Mouse (Mus musculus) liver, postnatal 0 days (tissue): ENCODE data around the gene Stard8. TPM values are rescaled to one million over a fixed set of nuclear protein-coding genes. Genes with fewer than 3 reads are reported as not detected.

Source experiments
- ATAC-seq: fragments of 200-750 bp; cut with Nextera tagmentation; 2 replicates; pipeline ENCODE4 v1.8.0; 2017; ENCODE audit warnings: mild to moderate bottlenecking, moderate library complexity
- DNase-seq: peaks from one replicate; pipeline ENCODE4 v3.0.0-alpha.2; 2016
- H3K27ac ChIP-seq: fragments of 300-500 bp; sonication (generic); 2 replicates; pipeline ENCODE4 v1.5.1; 2014; ENCODE audit warnings: antibody characterized with exemption, moderate library complexity, mild to moderate bottlenecking, low read depth
- H3K27me3 ChIP-seq: fragments of 300-500 bp; sonication (generic); 2 replicates; pipeline ENCODE4 v1.6.1; 2014; ENCODE audit warnings: low read length, control low read depth, mixed read lengths; ENCODE audit not compliant: insufficient read depth
- H3K36me3 ChIP-seq: fragments of 300-500 bp; sonication (generic); replicated peaks from 2 replicates; pipeline ENCODE4 v1.6.1; 2014; ENCODE audit warnings: mild to moderate bottlenecking, control low read depth, low read length, moderate library complexity, mixed read lengths; ENCODE audit not compliant: insufficient read depth
- H3K4me1 ChIP-seq: fragments of 300-500 bp; sonication (generic); 2 replicates; pipeline ENCODE4 v1.6.1; 2014; ENCODE audit warnings: antibody characterized with exemption, mild to moderate bottlenecking, control low read depth; ENCODE audit not compliant: insufficient read depth
- H3K4me2 ChIP-seq: fragments of 300-500 bp; sonication (generic); 2 replicates; pipeline ENCODE4 v1.6.1; 2014; ENCODE audit warnings: low read depth, mild to moderate bottlenecking, low read length, moderate library complexity, mixed read lengths
- H3K4me3 ChIP-seq: fragments of 300-500 bp; sonication (generic); 2 replicates; pipeline ENCODE4 v1.5.1; 2014; ENCODE audit warnings: low read depth, low read length
- H3K9ac ChIP-seq: fragments of 300-500 bp; sonication (generic); replicated peaks from 2 replicates; pipeline ENCODE4 v1.6.1; 2014; ENCODE audit warnings: mild to moderate bottlenecking, moderate library complexity
- H3K9me3 ChIP-seq: fragments of 300-500 bp; sonication (generic); 2 replicates; pipeline ENCODE4 v1.6.1; 2016; ENCODE audit warnings: mild to moderate bottlenecking, control low read depth, low read length, mixed read lengths
- CTCF ChIP-seq: sonication (generic); IDR thresholded peaks from 2 replicates; pipeline ENCODE4 v1.5.1; 2016; ENCODE audit warnings: antibody characterized with exemption, low read depth
- EP300 ChIP-seq: IDR thresholded peaks from 2 replicates; pipeline ENCODE4 v1.6.1; 2016; ENCODE audit warnings: antibody characterized with exemption, low read depth, mild to moderate bottlenecking
- WGBS: fragments of 180-500 bp; shearing (Covaris S2); extraction: QIAGEN DNeasy Blood & Tissue Kit; methylation state at CpG from one replicate; pipeline ENCODE4 v1.1.7; 2014; ENCODE audit not compliant: insufficient replicate concordance; 5-methylcytosine and 5-hydroxymethylcytosine counted together
- polyA plus RNA-seq: library from polyadenylated mRNA; unstranded; fragments of >200 nt; fragmentation: Nextera tagmentation; extraction: Ambion mirVana; gene quantifications from 2 replicates; pipeline ENCODE4 v1.2.1, GENCODE M21; 2015

Gene Stard8
- polyA plus RNA-seq, 1 experiment from 2014 or later: 3.1 TPM

DNA sequence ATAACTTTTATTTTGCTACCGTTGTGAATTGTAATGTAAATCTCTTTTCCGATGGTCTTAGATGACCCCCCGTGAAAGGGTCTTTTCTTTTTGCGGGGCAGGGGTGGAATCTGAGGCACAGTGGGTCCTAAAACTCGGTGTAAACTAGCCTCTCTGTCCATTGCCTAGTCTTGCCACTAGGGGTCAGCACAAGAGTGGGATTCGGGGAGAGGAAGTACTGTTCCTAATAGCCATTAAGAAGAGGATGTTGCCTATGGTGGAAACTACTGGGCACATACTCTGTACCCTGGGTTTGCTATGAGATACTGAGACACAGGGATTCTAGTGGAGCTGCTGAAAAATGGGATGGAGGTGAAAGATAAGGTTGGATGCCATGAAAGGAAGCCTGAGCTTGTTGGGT lies 13.5 kb upstream of the Stard8 start:
- Histone ChIP-seq H3K9me3 (no peaks in the 10 kb centered on the region), H3K36me3 (no peaks in the 10 kb centered on the region), H3K4me2 (no peak overlapping the region), H3K27me3 (no peaks in the 10 kb centered on the region), H3K9ac (no peak overlapping the region), H3K27ac (no peak overlapping the region), H3K4me3 (no peak overlapping the region), H3K4me1 (no peaks in the 10 kb centered on the region)
- DNase-seq (peak; percentile 48), ATAC-seq (no peak)
- 34% methylated on average over 6 of the region's 6 CpGs for whole genome bisulfite sequencing
- peak; percentile 82 for TF ChIP-seq CTCF
- no peak for TF ChIP-seq EP300

DNA sequence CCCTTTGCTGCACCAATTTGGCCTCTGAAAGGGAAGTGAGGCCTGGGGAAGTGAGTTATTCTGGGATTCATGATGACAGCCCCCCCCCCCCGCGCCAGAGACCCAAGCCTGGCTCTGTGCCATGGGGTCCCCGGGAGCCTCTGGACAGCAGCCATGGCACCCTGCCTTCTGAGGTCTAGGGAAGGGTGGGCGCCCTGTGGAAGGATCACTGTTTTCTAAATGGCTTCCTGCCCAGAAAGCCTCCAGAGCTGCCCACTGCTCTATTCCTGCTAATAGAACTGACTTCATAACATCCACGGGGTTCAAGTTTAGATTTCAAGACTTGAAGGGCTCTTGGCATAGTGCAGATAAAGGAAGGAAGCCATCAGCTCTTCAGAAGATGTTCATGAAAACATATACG lies 983 bp upstream of the Stard8 start:
- DNase-seq (no peak), ATAC-seq (no peak)
- Histone ChIP-seq H3K36me3 (no peaks in the 10 kb centered on the region), H3K9ac (no peak overlapping the region), H3K4me1 (no peaks in the 10 kb centered on the region), H3K27ac (no peak overlapping the region), H3K4me3 (no peak overlapping the region), H3K4me2 (no peak overlapping the region), H3K9me3 (no peaks in the 10 kb centered on the region), H3K27me3 (no peaks in the 10 kb centered on the region; the same call in 1 of the 2 replicates)
- WGBS: 51% methylated on average over 6 of the region's 6 CpGs
- TF ChIP-seq CTCF (no peak), EP300 (no peak)

DNA sequence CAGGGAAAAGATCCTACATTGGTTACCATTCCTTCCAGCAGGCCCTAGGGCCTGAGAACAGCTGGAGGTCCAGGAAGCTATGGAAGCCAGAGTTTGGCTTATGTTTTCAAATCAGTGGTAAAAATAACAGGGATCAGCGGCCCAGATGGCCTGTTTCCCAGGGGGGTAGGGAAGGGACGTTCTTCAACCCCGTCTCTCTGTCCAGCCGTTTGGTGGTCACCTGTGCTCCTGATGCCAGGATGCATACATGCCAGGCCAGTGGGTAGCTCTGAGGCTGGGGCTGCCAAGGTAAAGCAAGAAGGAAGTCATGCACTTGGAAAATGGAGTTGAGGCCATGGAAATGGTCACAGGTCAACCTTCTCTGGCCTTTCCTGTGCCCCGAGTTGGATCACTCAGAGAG lies 7.5 kb downstream of the Stard8 start:
- Histone ChIP-seq H3K27ac (no peak overlapping the region), H3K9ac (no peak overlapping the region), H3K9me3 (no peaks in the 10 kb centered on the region), H3K4me1 (no peaks in the 10 kb centered on the region), H3K4me3 (no peak overlapping the region), H3K27me3 (no peaks in the 10 kb centered on the region), H3K4me2 (no peak overlapping the region), H3K36me3 (no peaks in the 10 kb centered on the region)
- DNase-seq (no peak), ATAC-seq (no peak)
- TF ChIP-seq CTCF: no peak
- TF ChIP-seq EP300: no peak
- 63% methylated on average over 5 of the region's 5 CpGs for WGBS

DNA sequence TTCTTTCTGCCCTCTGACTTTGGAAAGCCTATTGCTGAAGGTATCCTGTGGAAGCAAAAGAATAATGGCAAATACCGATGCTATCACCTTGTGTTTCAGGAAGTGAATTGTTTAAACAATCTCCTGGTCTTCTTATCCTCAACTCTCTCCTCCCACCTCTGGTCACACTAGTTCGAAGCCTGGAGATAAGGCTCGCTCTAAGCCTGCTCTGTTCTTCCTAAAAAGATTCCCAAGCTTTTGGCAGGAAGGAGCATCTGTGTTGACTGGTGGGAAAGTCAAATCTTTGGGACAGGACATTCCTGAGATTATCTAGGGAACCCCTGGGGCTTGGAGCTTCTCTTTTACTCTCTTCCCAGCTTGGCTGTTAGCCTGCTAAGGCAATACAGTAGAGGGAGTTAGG lies 8.2 kb downstream of the Stard8 start:
- H3K9ac ChIP-seq: no peak overlapping the region
- WGBS: 41% methylated on average over 3 of the region's 3 CpGs
- ATAC-seq: no peak
- H3K4me1 ChIP-seq: no peaks in the 10 kb centered on the region
- H3K27me3 ChIP-seq: no peaks in the 10 kb centered on the region
- H3K27ac ChIP-seq: no peak overlapping the region
- no peak for TF ChIP-seq EP300
- TF ChIP-seq CTCF: no peak
- no peak overlapping the region for H3K4me3 ChIP-seq
- no peak for DNase-seq
- no peaks in the 10 kb centered on the region for H3K36me3 ChIP-seq
- H3K9me3 ChIP-seq: no peaks in the 10 kb centered on the region
- no peak overlapping the region for H3K4me2 ChIP-seq

DNA sequence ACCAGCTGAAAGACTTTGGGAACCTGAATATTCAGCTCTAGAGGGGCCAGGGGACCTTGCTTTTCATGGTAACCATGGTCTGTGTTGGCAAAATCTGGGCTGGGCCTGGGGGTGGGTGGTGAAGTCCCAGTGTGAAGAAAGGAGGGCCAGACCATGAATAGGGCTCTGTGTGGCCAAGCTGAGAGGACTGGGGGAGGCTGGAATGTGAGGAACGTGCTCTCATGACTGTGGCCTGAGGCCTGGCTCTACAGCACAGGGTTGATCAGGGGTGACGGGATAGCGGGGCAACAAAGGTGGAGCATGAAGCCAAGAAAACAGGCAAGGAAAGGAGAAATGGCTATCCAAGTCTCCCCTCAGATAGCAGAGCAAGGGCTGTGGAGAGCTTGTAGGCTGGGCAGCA lies 9.4 kb downstream of the Stard8 start:
- Histone ChIP-seq H3K9me3 (no peaks in the 10 kb centered on the region), H3K4me2 (no peak overlapping the region), H3K27me3 (no peaks in the 10 kb centered on the region; the same call in 1 of the 2 replicates), H3K9ac (no peak overlapping the region), H3K4me3 (no peak overlapping the region), H3K27ac (no peak overlapping the region), H3K36me3 (no peaks in the 10 kb centered on the region), H3K4me1 (no peaks in the 10 kb centered on the region)
- 88% methylated on average over 3 of the region's 3 CpGs for WGBS
- DNase-seq: no peak
- TF ChIP-seq CTCF: no peak
- no peak for TF ChIP-seq EP300
- no peak for ATAC-seq

DNA sequence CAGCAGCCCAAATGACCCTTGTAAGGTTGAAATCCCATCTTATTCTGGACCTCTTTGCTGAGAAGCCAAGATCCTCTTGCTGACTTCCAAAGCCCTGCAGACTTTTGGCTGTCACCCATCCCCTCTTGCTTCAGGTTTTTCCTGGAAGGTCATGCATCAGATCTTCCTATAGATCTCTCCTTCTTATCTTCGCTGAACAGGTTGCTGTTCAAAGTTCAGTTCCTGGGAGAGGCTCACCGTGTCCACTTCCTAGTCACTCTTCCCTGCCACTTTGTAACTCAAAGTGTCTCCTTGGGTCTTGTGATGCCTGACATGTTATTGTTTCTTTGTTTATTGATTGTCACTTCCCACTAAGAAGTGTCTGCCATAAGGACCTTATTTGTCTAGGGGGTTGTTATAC lies 12.7 kb downstream of the Stard8 start:
- H3K36me3 ChIP-seq: no peaks in the 10 kb centered on the region
- DNase-seq (no peak), ATAC-seq (no peak)
- H3K9ac ChIP-seq: no peak overlapping the region
- H3K27me3 ChIP-seq: no peaks in the 10 kb centered on the region; the same call in 1 of the 2 replicates
- H3K4me3 ChIP-seq: no peak overlapping the region
- no peak overlapping the region for H3K27ac ChIP-seq
- no peak for TF ChIP-seq EP300
- TF ChIP-seq CTCF: no peak
- no peaks in the 10 kb centered on the region for H3K4me1 ChIP-seq
- WGBS: 63% methylated on average over 2 of the region's 2 CpGs
- no peaks in the 10 kb centered on the region for H3K9me3 ChIP-seq
- H3K4me2 ChIP-seq: no peak overlapping the region

DNA sequence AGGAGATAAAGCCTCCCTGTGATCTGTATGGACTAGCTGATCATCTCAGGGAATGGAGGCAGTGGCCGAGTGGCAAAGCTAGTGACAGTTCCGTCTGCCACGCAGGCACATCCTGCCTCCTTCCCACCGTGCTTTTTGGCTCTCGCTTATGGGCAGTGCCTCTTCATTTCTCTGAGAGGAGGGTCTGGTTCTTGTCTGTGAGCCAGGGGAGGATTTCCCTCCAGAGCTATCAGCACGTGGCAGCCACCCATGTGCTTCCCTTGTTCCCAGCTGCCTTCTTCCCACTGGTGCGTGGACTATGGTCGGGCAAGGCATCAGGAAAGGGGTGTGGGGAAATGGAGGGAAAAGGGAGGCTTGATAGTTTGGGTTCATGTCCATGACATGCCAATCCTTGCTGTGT lies 13.9 kb downstream of the Stard8 start:
- H3K4me3 ChIP-seq: no peak overlapping the region
- 59% methylated on average over 8 of the region's 8 CpGs for WGBS
- H3K4me2 ChIP-seq: no peak overlapping the region
- no peaks in the 10 kb centered on the region for H3K36me3 ChIP-seq
- H3K4me1 ChIP-seq: no peaks in the 10 kb centered on the region
- TF ChIP-seq EP300 (no peak), CTCF (no peak)
- H3K9ac ChIP-seq: no peak overlapping the region
- no peaks in the 10 kb centered on the region for H3K9me3 ChIP-seq
- ATAC-seq: no peak
- H3K27me3 ChIP-seq: no peaks in the 10 kb centered on the region; the same call in 1 of the 2 replicates
- H3K27ac ChIP-seq: no peak overlapping the region
- DNase-seq: no peak
